Mouse (Mus musculus): ENCODE measurements around the gene Rnf41. TPM values are rescaled to one million over a fixed set of nuclear protein-coding genes. Genes with fewer than 3 reads are reported as not detected.

Gene Rnf41
- polyA plus RNA-seq, 1 experiment, result 84.1 TPM

DNA sequence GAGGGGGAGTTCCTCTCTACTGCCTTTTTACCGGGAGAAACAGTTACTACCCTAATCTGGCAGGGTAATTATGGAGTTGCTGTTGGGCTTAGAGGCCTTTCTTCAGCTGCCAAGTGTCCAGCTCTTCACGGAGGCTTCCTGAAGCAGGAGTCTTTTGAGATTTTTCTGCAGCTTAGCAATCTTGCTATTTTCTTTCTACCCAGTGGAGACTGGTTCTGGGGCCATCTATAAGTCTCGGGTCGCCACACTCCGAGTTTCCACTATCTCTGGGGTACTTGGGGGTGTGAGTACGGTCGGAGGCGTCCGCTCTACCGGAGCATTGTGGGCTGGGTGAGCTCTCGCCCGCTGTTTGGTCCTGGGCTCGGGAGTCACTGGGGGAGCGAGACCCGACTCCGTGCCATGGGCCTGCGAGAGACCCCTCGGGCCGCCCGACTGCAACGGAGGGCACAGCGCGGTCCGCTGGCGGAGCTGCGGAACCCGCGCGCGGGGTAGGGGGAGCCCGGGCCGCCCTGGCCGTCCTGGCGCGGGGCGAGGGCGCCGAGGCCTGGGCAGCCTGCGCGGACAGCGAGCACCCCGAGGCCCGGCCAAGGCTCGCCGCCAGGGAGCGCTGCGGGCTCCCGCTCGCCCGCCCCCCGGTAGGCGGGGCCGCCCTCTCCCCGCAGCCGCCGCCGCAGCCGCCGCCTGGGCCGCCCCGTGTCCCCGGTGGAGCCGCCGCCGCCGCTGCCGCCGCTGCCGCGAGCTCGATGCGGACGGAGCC, 34.8 kb upstream of the Rnf41 start, which contains the start of gene Ankrd52:
TSS of gene Ankrd52 (plus strand) at position 661 of the 757 bp plus-strand sequence.
- Histone ChIP-seq H3K36me3 (ENCODE audit: control insufficient read depth, insufficient read depth, low read length) (no peaks in the 10 kb centered on the region), H3K4me3 (ENCODE audit: control insufficient read depth, low read depth, low read length) (peak within 1 kb of the TSS; percentile 83), H3K4me1 (ENCODE audit: control insufficient read depth, insufficient read depth, low read length) (peaks cover 13% of the 10 kb centered on the region), H3K27me3 (ENCODE audit: control insufficient read depth, insufficient read depth, low read length) (no peaks in the 10 kb centered on the region), H3K27ac (ENCODE audit: control insufficient read depth, insufficient read depth, low read depth, low read length) (peak within 1 kb of the TSS; percentile 81)
- TF ChIP-seq CTCF (IDR thresholded peaks at IDR 0.05; ENCODE audit: control insufficient read depth, insufficient read depth, insufficient replicate concordance, low read depth, low read length) (peak; percentile 24; the same call in 1 of the 2 replicates), POLR2A (IDR thresholded peaks at IDR 0.05; ENCODE audit: control insufficient read depth, low read depth, low read length) (peak; percentile 60; the same call in 1 of the 2 replicates)

DNA sequence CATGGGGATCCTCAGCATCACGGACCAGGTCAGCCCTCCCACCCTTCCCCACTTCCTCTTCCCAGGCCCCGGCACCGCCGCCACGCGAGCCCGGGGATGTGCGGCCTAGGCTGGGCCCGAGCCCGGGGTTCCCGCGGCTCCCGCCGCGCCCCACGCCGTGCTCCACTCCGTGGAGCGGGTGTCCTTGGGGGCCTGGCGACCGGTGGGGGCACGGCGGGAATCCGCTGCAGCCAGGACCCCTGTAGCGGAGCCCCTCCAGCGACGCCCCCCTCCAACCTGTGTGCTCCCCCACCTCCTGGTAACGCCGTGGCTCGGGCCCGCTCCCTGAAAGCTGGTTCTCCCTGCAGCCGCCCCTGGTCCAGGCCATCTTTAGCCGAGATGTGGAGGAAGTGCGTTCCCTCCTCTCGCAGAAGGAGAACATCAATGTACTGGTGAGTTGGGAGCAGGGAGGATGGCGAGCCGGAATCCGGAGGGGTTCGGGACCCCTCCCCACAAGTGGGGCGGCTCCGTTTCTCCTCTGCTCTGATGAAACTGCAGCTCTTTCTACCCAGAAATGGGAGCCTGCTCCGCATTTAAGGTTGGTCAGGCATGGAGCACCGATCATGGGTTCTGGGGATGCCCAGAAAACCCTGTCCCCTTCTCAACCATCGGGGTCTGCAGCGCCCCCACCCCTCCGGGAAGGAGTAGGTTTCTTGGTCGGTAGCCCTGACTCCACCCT, 34.1 kb upstream of the Rnf41 start:
- Histone ChIP-seq H3K4me3 (ENCODE audit: control insufficient read depth, low read depth, low read length) (peak overlapping the region; percentile 83), H3K4me1 (ENCODE audit: control insufficient read depth, insufficient read depth, low read length) (peaks cover 13% of the 10 kb centered on the region), H3K27ac (ENCODE audit: control insufficient read depth, insufficient read depth, low read depth, low read length) (peak overlapping the region; percentile 81), H3K36me3 (ENCODE audit: control insufficient read depth, insufficient read depth, low read length) (no peaks in the 10 kb centered on the region), H3K27me3 (ENCODE audit: control insufficient read depth, insufficient read depth, low read length) (no peaks in the 10 kb centered on the region)
- TF ChIP-seq CTCF (IDR thresholded peaks at IDR 0.05; ENCODE audit: control insufficient read depth, insufficient read depth, insufficient replicate concordance, low read depth, low read length), result no peak
- TF ChIP-seq POLR2A (IDR thresholded peaks at IDR 0.05; ENCODE audit: control insufficient read depth, low read depth, low read length), result no peak

DNA sequence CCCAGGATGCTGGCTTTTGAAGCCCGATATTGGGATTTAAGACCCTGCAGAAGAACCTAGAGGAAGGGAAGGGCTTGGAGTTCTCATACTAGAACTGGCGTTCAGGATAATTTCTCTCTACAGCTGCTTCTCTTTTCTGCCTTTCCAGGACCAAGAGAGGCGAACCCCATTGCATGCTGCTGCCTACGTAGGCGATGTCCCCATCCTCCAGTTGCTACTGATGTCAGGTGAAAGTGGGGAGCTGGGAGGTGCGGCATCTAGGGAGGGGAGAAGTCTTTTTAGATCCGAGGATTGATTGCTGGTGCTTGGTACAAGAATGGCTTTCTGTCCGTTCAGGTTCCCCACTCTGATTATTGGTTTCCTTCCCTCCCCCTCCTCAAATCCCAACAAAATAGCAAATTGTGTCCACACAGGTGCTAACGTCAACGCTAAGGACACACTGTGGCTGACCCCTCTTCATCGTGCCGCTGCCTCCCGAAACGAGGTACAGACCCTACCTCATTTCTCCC, 33.5 kb upstream of the Rnf41 start:
- H3K36me3 ChIP-seq (ENCODE audit: control insufficient read depth, insufficient read depth, low read length), result peaks cover 1% of the 10 kb centered on the region

DNA sequence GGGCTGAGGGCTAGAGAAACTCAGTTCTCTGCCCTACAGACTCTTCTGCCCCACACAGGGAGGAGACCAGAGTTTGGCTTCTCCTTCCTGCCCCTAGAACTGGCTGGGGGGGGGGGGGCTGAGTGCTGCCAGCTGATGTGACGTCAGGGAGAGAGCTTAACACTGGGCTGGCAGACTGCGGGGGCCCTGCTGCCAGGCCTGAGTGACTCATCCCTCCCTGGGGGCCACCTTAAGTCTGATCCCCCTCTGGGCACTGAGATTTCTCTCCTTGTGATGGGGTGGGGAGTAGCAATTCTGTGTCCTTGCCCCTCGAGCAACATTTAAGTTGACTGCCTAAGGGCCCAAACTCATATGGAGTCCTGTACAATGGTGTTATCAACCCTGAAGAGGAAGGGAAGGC, 33.0 kb upstream of the Rnf41 start:
- no peak overlapping the region for H3K27ac ChIP-seq (ENCODE audit: control insufficient read depth, insufficient read depth, low read depth, low read length)
- peaks cover 13% of the 10 kb centered on the region for H3K4me1 ChIP-seq (ENCODE audit: control insufficient read depth, insufficient read depth, low read length)
- no peak overlapping the region for H3K4me3 ChIP-seq (ENCODE audit: control insufficient read depth, low read depth, low read length)
- no peaks in the 10 kb centered on the region for H3K27me3 ChIP-seq (ENCODE audit: control insufficient read depth, insufficient read depth, low read length)
- no peak for TF ChIP-seq POLR2A (IDR thresholded peaks at IDR 0.05; ENCODE audit: control insufficient read depth, low read depth, low read length)
- peaks cover 1% of the 10 kb centered on the region for H3K36me3 ChIP-seq (ENCODE audit: control insufficient read depth, insufficient read depth, low read length)

More for the DNA sequence above, 33.5 kb upstream of the Rnf41 start:
- H3K4me3 ChIP-seq (ENCODE audit: control insufficient read depth, low read depth, low read length), result peak overlapping the region; percentile 83
- no peak for TF ChIP-seq POLR2A (IDR thresholded peaks at IDR 0.05; ENCODE audit: control insufficient read depth, low read depth, low read length)
- no peak for TF ChIP-seq CTCF (IDR thresholded peaks at IDR 0.05; ENCODE audit: control insufficient read depth, insufficient read depth, insufficient replicate concordance, low read depth, low read length)
- H3K27ac ChIP-seq (ENCODE audit: control insufficient read depth, insufficient read depth, low read depth, low read length), result no peak overlapping the region
- peaks cover 13% of the 10 kb centered on the region for H3K4me1 ChIP-seq (ENCODE audit: control insufficient read depth, insufficient read depth, low read length)
- no peaks in the 10 kb centered on the region for H3K27me3 ChIP-seq (ENCODE audit: control insufficient read depth, insufficient read depth, low read length)

DNA sequence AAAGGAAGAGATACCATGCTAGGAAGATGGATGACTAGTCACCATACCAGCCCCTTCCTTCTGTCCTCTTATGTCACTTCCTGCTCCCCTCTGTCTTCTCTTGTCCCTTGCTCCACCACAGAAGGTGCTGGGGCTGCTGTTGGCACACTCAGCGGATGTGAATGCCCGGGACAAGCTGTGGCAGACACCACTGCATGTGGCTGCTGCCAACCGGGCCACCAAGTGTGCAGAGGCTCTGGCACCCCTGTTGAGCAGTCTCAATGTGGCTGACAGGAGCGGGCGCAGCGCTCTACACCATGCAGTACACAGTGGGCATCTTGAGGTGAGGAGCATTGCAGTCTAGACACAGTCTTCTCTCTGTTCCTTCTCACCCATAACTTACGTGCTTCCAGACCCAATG, 32.2 kb upstream of the Rnf41 start:
- no peak for TF ChIP-seq POLR2A (IDR thresholded peaks at IDR 0.05; ENCODE audit: control insufficient read depth, low read depth, low read length)
- no peak for TF ChIP-seq CTCF (IDR thresholded peaks at IDR 0.05; ENCODE audit: control insufficient read depth, insufficient read depth, insufficient replicate concordance, low read depth, low read length)

DNA sequence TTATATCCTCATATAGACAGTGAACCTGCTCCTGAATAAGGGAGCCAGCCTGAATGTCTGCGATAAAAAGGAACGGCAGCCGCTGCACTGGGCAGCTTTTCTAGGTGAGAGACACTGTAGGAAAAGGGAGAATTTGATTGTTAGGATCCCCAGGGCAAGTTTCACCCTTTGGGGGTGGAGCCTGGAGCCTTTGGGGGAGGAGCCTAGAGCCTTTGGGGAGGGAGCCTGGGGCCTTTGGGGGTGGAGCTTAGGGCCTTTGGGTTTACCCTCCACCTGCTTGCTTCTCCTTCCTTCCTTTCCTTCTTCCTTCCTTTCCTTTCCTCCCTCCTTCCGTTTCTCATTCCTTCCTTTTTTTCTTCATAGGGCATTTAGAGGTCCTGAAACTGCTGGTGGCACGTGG, 30.9 kb upstream of the Rnf41 start:
- TF ChIP-seq CTCF (IDR thresholded peaks at IDR 0.05; ENCODE audit: control insufficient read depth, insufficient read depth, insufficient replicate concordance, low read depth, low read length), result no peak
- Histone ChIP-seq H3K36me3 (ENCODE audit: control insufficient read depth, insufficient read depth, low read length) (peaks cover 1% of the 10 kb centered on the region), H3K27ac (ENCODE audit: control insufficient read depth, insufficient read depth, low read depth, low read length) (no peak overlapping the region), H3K27me3 (ENCODE audit: control insufficient read depth, insufficient read depth, low read length) (no peaks in the 10 kb centered on the region), H3K4me1 (ENCODE audit: control insufficient read depth, insufficient read depth, low read length) (peaks cover 13% of the 10 kb centered on the region), H3K4me3 (ENCODE audit: control insufficient read depth, low read depth, low read length) (no peak overlapping the region)

More for the DNA sequence above, 32.2 kb upstream of the Rnf41 start:
- H3K4me1 ChIP-seq (ENCODE audit: control insufficient read depth, insufficient read depth, low read length), result peaks cover 13% of the 10 kb centered on the region
- no peak overlapping the region for H3K27ac ChIP-seq (ENCODE audit: control insufficient read depth, insufficient read depth, low read depth, low read length)
- no peaks in the 10 kb centered on the region for H3K27me3 ChIP-seq (ENCODE audit: control insufficient read depth, insufficient read depth, low read length)
- peaks cover 1% of the 10 kb centered on the region for H3K36me3 ChIP-seq (ENCODE audit: control insufficient read depth, insufficient read depth, low read length)
- H3K4me3 ChIP-seq (ENCODE audit: control insufficient read depth, low read depth, low read length), result no peak overlapping the region

DNA sequence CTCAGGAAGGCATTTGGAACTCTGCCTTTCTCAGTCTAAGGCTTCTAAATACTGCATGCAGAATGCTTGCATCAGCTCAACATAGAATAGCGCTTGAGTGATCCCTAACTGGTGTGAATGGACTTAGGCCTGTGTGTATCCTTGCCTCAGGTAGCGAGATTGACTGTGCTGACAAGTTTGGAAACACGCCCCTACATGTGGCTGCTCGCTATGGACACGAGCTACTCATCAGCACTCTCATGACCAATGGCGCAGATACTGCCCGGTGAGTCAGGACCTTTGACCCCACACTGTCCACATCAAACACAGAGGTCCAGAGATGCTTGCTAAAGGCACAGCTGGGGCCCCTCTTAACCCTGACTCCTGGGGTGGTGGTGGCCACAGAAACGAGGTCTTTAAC, 29.0 kb upstream of the Rnf41 start:
- Histone ChIP-seq H3K27ac (ENCODE audit: control insufficient read depth, insufficient read depth, low read depth, low read length) (no peak overlapping the region), H3K27me3 (ENCODE audit: control insufficient read depth, insufficient read depth, low read length) (no peaks in the 10 kb centered on the region), H3K4me1 (ENCODE audit: control insufficient read depth, insufficient read depth, low read length) (peaks cover 11% of the 10 kb centered on the region), H3K4me3 (ENCODE audit: control insufficient read depth, low read depth, low read length) (no peak overlapping the region), H3K36me3 (ENCODE audit: control insufficient read depth, insufficient read depth, low read length) (peaks cover 1% of the 10 kb centered on the region)
- TF ChIP-seq CTCF (IDR thresholded peaks at IDR 0.05; ENCODE audit: control insufficient read depth, insufficient read depth, insufficient replicate concordance, low read depth, low read length), result no peak
- TF ChIP-seq POLR2A (IDR thresholded peaks at IDR 0.05; ENCODE audit: control insufficient read depth, low read depth, low read length), result no peak

Data from testis, adult 2 months (tissue).